Comparison of ENCODE assay signal across 10 mouse cellular contexts in genomic region chr2:131652197-131652596, GRCm38 (mm10).
DNase-seq lines count a peak whose midpoint lies in the region; ATAC-seq and TF ChIP-seq lines count a peak whose summit lies in the region.
"Had no signal": no experiment of that assay in that cellular context is flagged by ENCODE, and none has a peak within 500 bp of the region (broad histone marks: within the 10 kb centered on the region; RNA-seq: fewer than 3 reads in every experiment).

No protein-coding gene starts in this region.

- WGBS in forebrain, embryonic 10.5 days = 83% methylated on average over 5 of the region's 5 CpGs
- 67% methylated on average over 5 of the region's 5 CpGs for WGBS in hindbrain, embryonic 12.5 days

- H3K4me2 ChIP-seq in hindbrain, embryonic 12.5 days (replicated peaks) = no peak overlapping the region

- no peak for TF ChIP-seq CTCF in layer of hippocampus, adult 2 months (conservative IDR thresholded peaks at IDR 0.05)

- ATAC-seq in hindbrain, embryonic 12.5 days (ENCODE audit: low FRiP score) = no peak

- intact Hi-C loops in heart, postnatal 36 days (cut with DNase I) = no loop called here

- DNase-seq in layer of hippocampus, adult 2 months (ENCODE audit: low spot score in 2 of 2) = no peak
- no peak for DNase-seq in layer of hippocampus, adult 9-11 months
- peak; percentile 25 for DNase-seq in gastrocnemius, postnatal 10 days
- peak; percentile 23 to 43 for DNase-seq in heart, postnatal 36 days
- peak; percentile 63 for DNase-seq in skeletal muscle tissue, adult 2 months (ENCODE audit: low read depth, low spot score)
- DNase-seq in forebrain, embryonic 10.5 days (ENCODE audit: extremely low spot score, low spot score) = no peak
- DNase-seq: cerebellum, adult 9-11 months; thymus, postnatal 4 days had no signal

- H3K27me3 ChIP-seq in forebrain, embryonic 10.5 days (ENCODE audit: poor library complexity, severe bottlenecking) = no peaks in the 10 kb centered on the region
- no peaks in the 10 kb centered on the region for H3K27me3 ChIP-seq in hindbrain, embryonic 12.5 days

- H3K9ac ChIP-seq in hindbrain, embryonic 12.5 days = no peak overlapping the region

- no peaks in the 10 kb centered on the region for H3K9me3 ChIP-seq in forebrain, embryonic 10.5 days
- H3K9me3 ChIP-seq in hindbrain, embryonic 12.5 days (replicated peaks) = no peaks in the 10 kb centered on the region

- H3K4me3 ChIP-seq in layer of hippocampus, adult 2 months = no peak overlapping the region
- no peak overlapping the region for H3K4me3 ChIP-seq in forebrain, embryonic 10.5 days
- H3K4me3 ChIP-seq in hindbrain, embryonic 12.5 days = no peak overlapping the region
- H3K4me3 ChIP-seq: erythroblast, embryonic 14.5 days had no signal

- H3K27ac ChIP-seq in layer of hippocampus, adult 2 months = peak overlapping the region; percentile 28; the same call in 1 of the 2 replicates
- no peak overlapping the region for H3K27ac ChIP-seq in forebrain, embryonic 10.5 days
- H3K27ac ChIP-seq in hindbrain, embryonic 12.5 days = no peak overlapping the region

- no peaks in the 10 kb centered on the region for H3K36me3 ChIP-seq in forebrain, embryonic 10.5 days (replicated peaks)
- no peaks in the 10 kb centered on the region for H3K36me3 ChIP-seq in hindbrain, embryonic 12.5 days

- H3K4me1 ChIP-seq in forebrain, embryonic 10.5 days = no peaks in the 10 kb centered on the region; the same call in 1 of the 2 replicates
- no peaks in the 10 kb centered on the region for H3K4me1 ChIP-seq in hindbrain, embryonic 12.5 days

Comparison
In these comparisons a context has a peak if more than half of its experiments do, and no peak if none do; other contexts are left out.
1. DNase-seq: peak in gastrocnemius, postnatal 10 days (single experiment), heart, postnatal 36 days (2 of 2) and skeletal muscle tissue, adult 2 months (single experiment); none in layer of hippocampus, adult 2 months (0 of 2), layer of hippocampus, adult 9-11 months (single experiment) and forebrain, embryonic 10.5 days (single experiment).